Mouse (Mus musculus): ENCODE measurements around the gene Cmtr1.
"Not testable (repeated sequence)": the region's sequence is repeated elsewhere in the genome, so short reads cannot be mapped to it uniquely, and the experiment has no call there.

The Cmtr1 gene

GRCm38 (mm10) chr17:29706981-29707545 lies 46.7 kb downstream of the Cmtr1 start:
- no peak for DNase-seq

- no peak for DNase-seq
These were observed 48.4 kb downstream of the Cmtr1 start for GRCm38 (mm10) chr17:29708783-29709182.

GRCm38 (mm10) chr17:29710562-29711044 lies 50.2 kb downstream of the Cmtr1 start:
- DNase-seq = no peak

GRCm38 (mm10) chr17:29711076-29711744 lies 50.8 kb downstream of the Cmtr1 start:
- peak in 1 of 2 experiments; percentile 37 for DNase-seq

- no peak for DNase-seq
These were observed 51.5 kb downstream of the Cmtr1 start for GRCm38 (mm10) chr17:29711745-29712431.

- DNase-seq = no peak
These were observed 52.2 kb downstream of the Cmtr1 start for GRCm38 (mm10) chr17:29712565-29712964.

GRCm38 (mm10) chr17:29713734-29714133 lies 53.3 kb downstream of the Cmtr1 start:
- DNase-seq = not testable (repeated sequence)

GRCm38 (mm10) chr17:29716732-29717445 lies 56.5 kb downstream of the Cmtr1 start, which contains the start of gene Ccdc167:
TSS of gene Ccdc167 (minus strand) at chr17:29717044.
- peak; percentile 96 for DNase-seq

- no peak for DNase-seq
These were observed 58.3 kb downstream of the Cmtr1 start for GRCm38 (mm10) chr17:29718660-29719059.

GRCm38 (mm10) chr17:29719628-29720575 lies 59.5 kb downstream of the Cmtr1 start:
- no peak for DNase-seq

- no peak for DNase-seq
These were observed 60.5 kb downstream of the Cmtr1 start for GRCm38 (mm10) chr17:29720755-29721365.

- no peak for DNase-seq
These were observed 64.2 kb downstream of the Cmtr1 start for GRCm38 (mm10) chr17:29724610-29725009.

GRCm38 (mm10) chr17:29725027-29725620 lies 64.7 kb downstream of the Cmtr1 start:
- DNase-seq = no peak

GRCm38 (mm10) chr17:29728082-29728481 lies 67.7 kb downstream of the Cmtr1 start:
- DNase-seq = no peak

GRCm38 (mm10) chr17:29730510-29731265 lies 70.3 kb downstream of the Cmtr1 start:
- no peak for DNase-seq

- no peak for DNase-seq
These were observed 71.0 kb downstream of the Cmtr1 start for GRCm38 (mm10) chr17:29731266-29731952.

- DNase-seq = no peak
These were observed 71.5 kb downstream of the Cmtr1 start for GRCm38 (mm10) chr17:29731953-29732325.

GRCm38 (mm10) chr17:29732522-29732921 lies 72.1 kb downstream of the Cmtr1 start:
- DNase-seq = no peak

GRCm38 (mm10) chr17:29736448-29737014 lies 76.1 kb downstream of the Cmtr1 start:
- no peak for DNase-seq
